Mouse (Mus musculus): Measurements from ENCODE around the gene Gcm2.

The Gcm2 gene

DNA sequence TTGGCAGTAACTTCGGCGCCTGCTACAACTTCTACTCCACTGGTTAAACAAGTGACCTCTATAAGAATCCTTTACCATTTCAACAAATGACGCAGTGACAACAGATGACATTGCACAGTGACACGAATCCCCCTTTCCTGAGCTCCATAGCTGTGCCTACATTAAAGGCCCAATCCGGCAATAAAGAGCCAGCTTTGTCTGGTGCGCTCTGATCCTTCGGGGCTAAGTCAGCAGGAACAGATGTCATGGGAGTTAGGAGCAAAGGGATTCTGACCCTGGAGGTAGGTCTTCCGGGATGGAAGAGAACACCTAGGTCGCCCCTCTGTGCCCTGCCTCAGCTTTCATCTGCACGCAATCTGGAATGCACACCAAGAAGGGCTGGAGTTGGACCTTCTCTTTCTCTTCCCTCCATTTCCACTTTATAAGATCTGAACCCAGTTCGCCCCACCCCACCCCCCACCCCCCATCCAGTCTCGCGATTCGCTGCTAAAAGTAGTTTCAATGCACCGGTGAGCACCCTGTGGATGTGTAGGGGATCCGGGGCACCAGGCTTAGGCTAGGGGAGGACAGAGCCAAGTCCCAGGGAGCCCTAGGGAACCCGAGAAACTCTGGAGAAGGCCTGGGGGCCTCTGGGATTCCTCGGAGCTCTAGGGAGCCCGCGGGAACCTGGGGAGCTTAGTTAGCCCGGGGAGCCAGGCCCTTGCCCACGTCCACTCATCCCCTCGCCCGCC, 32.0 kb downstream of the Gcm2 start:
- no peak for DNase-seq

DNA sequence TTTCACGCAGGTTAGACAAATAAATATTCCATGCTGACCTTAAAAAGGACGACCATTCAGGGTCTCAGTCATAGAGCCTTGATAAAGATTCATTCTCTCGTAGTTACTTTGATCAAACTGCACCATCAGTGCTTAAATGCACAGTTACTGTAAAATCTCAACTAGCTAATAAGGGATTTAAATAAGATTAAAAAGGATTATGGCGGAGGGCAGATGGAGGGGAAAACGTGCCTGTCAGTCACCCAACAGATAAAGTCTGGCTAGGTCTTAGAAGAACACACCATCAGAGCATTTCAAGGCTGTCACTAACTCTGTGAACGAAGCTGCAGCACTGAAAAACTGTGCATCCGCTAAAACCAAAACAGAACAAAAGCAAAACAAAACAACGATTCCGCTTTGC, 32.9 kb downstream of the Gcm2 start:
- DNase-seq = no peak

DNA sequence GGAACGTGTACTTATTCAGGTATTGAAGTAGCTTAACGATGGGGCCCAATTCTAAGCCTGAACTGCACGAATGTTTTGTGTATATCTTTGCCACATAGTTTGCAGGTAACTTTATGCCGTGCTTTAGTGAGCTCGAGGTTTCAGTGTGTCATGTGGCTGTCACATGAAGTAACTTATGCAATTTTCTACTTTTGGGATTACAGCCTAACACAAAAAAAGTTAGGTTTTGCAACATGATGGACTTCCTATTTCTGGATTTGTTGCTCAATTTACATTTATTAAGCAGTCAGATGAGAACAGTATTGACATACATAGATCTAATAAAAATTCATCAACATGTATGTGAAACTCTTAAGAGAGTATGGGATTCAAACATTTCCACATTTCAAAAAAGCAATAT, 37.0 kb downstream of the Gcm2 start:
- DNase-seq = no peak

DNA sequence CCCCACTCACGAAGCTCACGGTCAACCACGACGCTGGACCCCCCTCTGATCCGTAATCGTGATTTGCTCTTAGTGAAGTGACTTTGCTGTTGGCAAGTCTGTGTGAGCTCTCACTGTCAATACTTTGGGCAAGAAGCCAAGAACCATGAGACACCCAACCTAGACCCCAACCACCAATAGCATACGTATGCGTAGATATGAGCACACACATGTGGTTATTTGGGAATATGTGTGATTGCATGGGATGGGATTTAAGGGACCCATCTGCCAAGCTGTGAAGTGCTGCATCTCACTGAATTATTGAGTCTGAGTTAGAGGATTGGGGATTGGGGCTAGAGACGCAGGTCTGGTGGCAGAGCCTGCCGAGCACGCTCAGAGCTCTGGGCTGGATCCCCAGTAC, 39.2 kb downstream of the Gcm2 start:
- no peak for DNase-seq

DNA sequence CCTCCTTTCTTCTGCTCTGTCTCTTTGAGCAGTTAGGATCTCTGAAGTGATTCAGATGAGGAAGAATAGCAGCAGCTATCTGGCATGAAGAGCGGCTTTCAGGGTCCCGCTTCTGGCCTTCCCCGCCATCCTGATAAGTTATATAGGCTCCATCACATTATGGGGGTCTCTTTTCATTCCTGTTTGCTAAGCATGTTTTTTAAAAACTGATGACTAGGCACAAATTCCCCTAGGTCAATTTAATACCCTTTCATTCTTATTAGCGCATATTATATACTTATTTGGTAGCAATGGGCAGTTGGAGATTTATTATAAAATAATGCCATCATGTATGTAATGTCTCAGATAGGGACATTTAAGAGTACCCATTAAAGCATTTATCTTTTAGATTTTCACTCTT, 43.2 kb downstream of the Gcm2 start:
- no peak for DNase-seq

DNA sequence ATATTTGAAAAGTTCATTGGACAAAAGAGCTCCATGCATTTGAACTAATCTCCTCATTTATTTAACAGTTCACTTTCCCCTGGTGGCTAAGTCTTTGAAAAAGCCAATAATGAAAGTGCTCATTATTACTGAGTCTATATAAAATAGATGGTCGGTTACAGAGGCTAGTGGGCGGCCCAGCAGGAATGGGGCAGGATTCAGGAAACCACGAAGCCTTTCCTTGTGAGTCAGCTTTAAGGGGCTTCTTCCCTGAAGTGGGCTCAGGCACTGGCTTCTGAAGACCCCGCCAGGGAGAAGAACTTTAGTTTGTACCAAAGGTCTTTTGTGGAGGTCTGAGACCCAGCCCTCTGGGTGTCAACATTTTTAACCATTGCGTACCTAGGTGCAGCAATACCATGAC, 58.9 kb downstream of the Gcm2 start:
- no peak for DNase-seq
